Mouse (Mus musculus): Measurements from ENCODE around the gene Ccdc125. TPM values are rescaled to one million over a fixed set of nuclear protein-coding genes. Genes with fewer than 3 reads are reported as not detected.
A peak's percentile ranks its signal among the peaks of the same experiment; 100 is the strongest.
"Not testable (repeated sequence)": the region's sequence is repeated elsewhere in the genome, so short reads cannot be mapped to it uniquely, and the experiment has no call there.

Gene Ccdc125
- total and polyA plus RNA-seq, 2 experiments from 2014 or later: 0.19 to 1.3 TPM

- peak overlapping the region; percentile 77 for H3K4me3 ChIP-seq (ENCODE audit: low read depth, low read length)
- ATAC-seq; H3K4me1 ChIP-seq (ENCODE audit: insufficient read depth); H3K9ac ChIP-seq; H3K9me3 ChIP-seq (ENCODE audit: low read length); H3K27me3 ChIP-seq (ENCODE audit: insufficient read depth, low read length); DNase-seq: not testable (repeated sequence)
- H3K4me2 ChIP-seq (ENCODE audit: low read depth): peak overlapping the region; percentile 76
- H3K27ac ChIP-seq (ENCODE audit: low read depth, low read length): peak overlapping the region; percentile 94; the same call in 1 of the 2 replicates
- TF ChIP-seq CTCF (IDR thresholded peaks at IDR 0.05; ENCODE audit: low read depth): 0 out of 2 replicates have a peak, but pooled peaks have one; percentile 5
- peaks cover 16% of the 10 kb centered on the region for H3K36me3 ChIP-seq (ENCODE audit: insufficient read depth)
- 93% methylated on average over 5 of the region's 6 CpGs for WGBS
Observed at GRCm38 (mm10) chr13:100731462-100732046, 62.0 kb downstream of the Ccdc125 start.

- peaks cover 6% of the 10 kb centered on the region; the same call in 1 of the 2 replicates for H3K4me1 ChIP-seq (ENCODE audit: insufficient read depth)
- no peak for TF ChIP-seq CTCF (IDR thresholded peaks at IDR 0.05; ENCODE audit: low read depth)
- ATAC-seq: no peak
- H3K9ac ChIP-seq: no peak overlapping the region
- no peaks in the 10 kb centered on the region for H3K9me3 ChIP-seq (ENCODE audit: low read length)
- H3K27me3 ChIP-seq (ENCODE audit: insufficient read depth, low read length): no peaks in the 10 kb centered on the region
- no peak overlapping the region for H3K4me3 ChIP-seq (ENCODE audit: low read depth, low read length)
- peaks cover 14% of the 10 kb centered on the region for H3K36me3 ChIP-seq (ENCODE audit: insufficient read depth)
- H3K4me2 ChIP-seq (ENCODE audit: low read depth): no peak overlapping the region
- WGBS: 92% methylated on average over 2 of the region's 2 CpGs
- DNase-seq: no peak
- H3K27ac ChIP-seq (ENCODE audit: low read depth, low read length): no peak overlapping the region
Observed at GRCm38 (mm10) chr13:100732756-100733155, 63.2 kb downstream of the Ccdc125 start.

GRCm38 (mm10) chr13:100742831-100743230 lies 73.3 kb downstream of the Ccdc125 start:
- H3K27ac ChIP-seq (ENCODE audit: low read depth, low read length): no peak overlapping the region
- H3K9me3 ChIP-seq (ENCODE audit: low read length): no peaks in the 10 kb centered on the region
- 94% methylated on average over 5 of the region's 5 CpGs for WGBS
- H3K4me1 ChIP-seq (ENCODE audit: insufficient read depth): no peaks in the 10 kb centered on the region; the same call in 1 of the 2 replicates
- no peak for DNase-seq
- peaks cover 4% of the 10 kb centered on the region; the same call in 1 of the 2 replicates for H3K36me3 ChIP-seq (ENCODE audit: insufficient read depth)
- TF ChIP-seq CTCF (IDR thresholded peaks at IDR 0.05; ENCODE audit: low read depth): no peak
- no peak overlapping the region for H3K4me3 ChIP-seq (ENCODE audit: low read depth, low read length)
- H3K9ac ChIP-seq: no peak overlapping the region
- no peaks in the 10 kb centered on the region for H3K27me3 ChIP-seq (ENCODE audit: insufficient read depth, low read length)
- no peak for ATAC-seq
- no peak overlapping the region for H3K4me2 ChIP-seq (ENCODE audit: low read depth)

- peaks cover 4% of the 10 kb centered on the region; the same call in 1 of the 2 replicates for H3K36me3 ChIP-seq (ENCODE audit: insufficient read depth)
- H3K27ac ChIP-seq (ENCODE audit: low read depth, low read length): peak overlapping the region; percentile 92
- ATAC-seq (peak; percentile 54), DNase-seq (no peak)
- WGBS: 72% methylated on average over 11 of the region's 11 CpGs
- no peak for TF ChIP-seq CTCF (IDR thresholded peaks at IDR 0.05; ENCODE audit: low read depth)
- peak overlapping the region; percentile 90 for H3K9ac ChIP-seq
- peak overlapping the region; percentile 51 for H3K4me2 ChIP-seq (ENCODE audit: low read depth)
- H3K9me3 ChIP-seq (ENCODE audit: low read length): no peaks in the 10 kb centered on the region
- no peaks in the 10 kb centered on the region for H3K27me3 ChIP-seq (ENCODE audit: insufficient read depth, low read length)
- H3K4me1 ChIP-seq (ENCODE audit: insufficient read depth): no peaks in the 10 kb centered on the region; the same call in 1 of the 2 replicates
- peak overlapping the region; percentile 85 for H3K4me3 ChIP-seq (ENCODE audit: low read depth, low read length)
Observed at GRCm38 (mm10) chr13:100743346-100744035, 74.0 kb downstream of the Ccdc125 start.

GRCm38 (mm10) chr13:100744036-100744744 lies 74.7 kb downstream of the Ccdc125 start, which contains the start of gene Mrps36:
Gene Mrps36 (minus strand): TSS chr13:100744659.
- Histone ChIP-seq H3K27me3 (ENCODE audit: insufficient read depth, low read length) (no peaks in the 10 kb centered on the region), H3K27ac (ENCODE audit: low read depth, low read length) (peak within 1 kb of the TSS; percentile 92), H3K36me3 (ENCODE audit: insufficient read depth) (no peaks in the 10 kb centered on the region), H3K4me3 (ENCODE audit: low read depth, low read length) (peak within 1 kb of the TSS; percentile 85), H3K9ac (peak within 1 kb of the TSS; percentile 90), H3K4me1 (ENCODE audit: insufficient read depth) (no peaks in the 10 kb centered on the region; the same call in 1 of the 2 replicates), H3K9me3 (ENCODE audit: low read length) (no peaks in the 10 kb centered on the region), H3K4me2 (ENCODE audit: low read depth) (peak within 1 kb of the TSS; percentile 51)
- DNase-seq: peak; percentile 89
- peak; percentile 96 for ATAC-seq
- WGBS: 1% methylated on average over 51 of the region's 52 CpGs
- no peak for TF ChIP-seq CTCF (IDR thresholded peaks at IDR 0.05; ENCODE audit: low read depth)

- H3K4me2 ChIP-seq (ENCODE audit: low read depth): no peak overlapping the region
- no peaks in the 10 kb centered on the region; the same call in 1 of the 2 replicates for H3K4me1 ChIP-seq (ENCODE audit: insufficient read depth)
- H3K4me3 ChIP-seq (ENCODE audit: low read depth, low read length): no peak overlapping the region
- no peak for ATAC-seq
- DNase-seq: no peak
- H3K36me3 ChIP-seq (ENCODE audit: insufficient read depth): no peaks in the 10 kb centered on the region
- no peaks in the 10 kb centered on the region for H3K27me3 ChIP-seq (ENCODE audit: insufficient read depth, low read length)
- WGBS: 87% methylated on average over 3 of the region's 3 CpGs
- H3K9ac ChIP-seq: no peak overlapping the region
- no peak for TF ChIP-seq CTCF (IDR thresholded peaks at IDR 0.05; ENCODE audit: low read depth)
- H3K27ac ChIP-seq (ENCODE audit: low read depth, low read length): no peak overlapping the region
- H3K9me3 ChIP-seq (ENCODE audit: low read length): no peaks in the 10 kb centered on the region
Observed at GRCm38 (mm10) chr13:100746090-100746489, 76.6 kb downstream of the Ccdc125 start.

Other genes with a start within 250 kb of the Ccdc125 start
- 0.08 and 0.10 TPM in 2 replicates for gene Naip1, start 216.8 kb upstream of the Ccdc125 start, total RNA-seq (2014; rRNA removed)
- 0.03 and 0.08 TPM in 2 replicates for gene Naip1, start 216.8 kb upstream of the Ccdc125 start, polyA plus RNA-seq (2015; fragmentation: Nextera tagmentation; extraction: Ambion mirVana)
- gene Gtf2h2, start 177.1 kb upstream of the Ccdc125 start, total RNA-seq (2014; rRNA removed): 41.5 and 44.9 TPM in 2 replicates
- 47.6 and 58.8 TPM in 2 replicates for gene Gtf2h2, start 177.1 kb upstream of the Ccdc125 start, polyA plus RNA-seq (2015; fragmentation: Nextera tagmentation; extraction: Ambion mirVana)
- gene Ocln, start 117.0 kb upstream of the Ccdc125 start, total RNA-seq (2014; rRNA removed): 13.5 and 15.8 TPM in 2 replicates
- 8.2 and 11.7 TPM in 2 replicates for gene Ocln, start 117.0 kb upstream of the Ccdc125 start, polyA plus RNA-seq (2015; fragmentation: Nextera tagmentation; extraction: Ambion mirVana)
- gene Marveld2, start 52.7 kb upstream of the Ccdc125 start, total RNA-seq (2014; rRNA removed): 1.0 and 1.8 TPM in 2 replicates
- gene Marveld2, start 52.7 kb upstream of the Ccdc125 start, polyA plus RNA-seq (2015; fragmentation: Nextera tagmentation; extraction: Ambion mirVana): 1.1 and 1.3 TPM in 2 replicates
- 162 and 212 TPM in 2 replicates for gene Ak6, start 18.7 kb upstream of the Ccdc125 start, total RNA-seq (2014; rRNA removed)
- 401 and 512 TPM in 2 replicates for gene Ak6, start 18.7 kb upstream of the Ccdc125 start, polyA plus RNA-seq (2015; fragmentation: Nextera tagmentation; extraction: Ambion mirVana)
- gene Rad17, start 18.7 kb upstream of the Ccdc125 start, total RNA-seq (2014; rRNA removed): 22.2 and 28.2 TPM in 2 replicates
- gene Rad17, start 18.7 kb upstream of the Ccdc125 start, polyA plus RNA-seq (2015; fragmentation: Nextera tagmentation; extraction: Ambion mirVana): 11.3 and 13.3 TPM in 2 replicates
- 50.1 and 50.8 TPM in 2 replicates for gene Taf9, start 18.1 kb upstream of the Ccdc125 start, total RNA-seq (2014; rRNA removed)
- gene Taf9, start 18.1 kb upstream of the Ccdc125 start, polyA plus RNA-seq (2015; fragmentation: Nextera tagmentation; extraction: Ambion mirVana): 40.8 and 57.6 TPM in 2 replicates
- gene Cdk7, start 61.2 kb downstream of the Ccdc125 start, total RNA-seq (2014; rRNA removed): 38.0 and 48.2 TPM in 2 replicates
- 36.5 and 40.9 TPM in 2 replicates for gene Cdk7, start 61.2 kb downstream of the Ccdc125 start, polyA plus RNA-seq (2015; fragmentation: Nextera tagmentation; extraction: Ambion mirVana)
- 33.0 and 63.9 TPM in 2 replicates for gene Mrps36, start 74.9 kb downstream of the Ccdc125 start, total RNA-seq (2014; rRNA removed)
- gene Mrps36, start 74.9 kb downstream of the Ccdc125 start, polyA plus RNA-seq (2015; fragmentation: Nextera tagmentation; extraction: Ambion mirVana): 151 and 181 TPM in 2 replicates
- gene Cenph, start 106.2 kb downstream of the Ccdc125 start, total RNA-seq (2014; rRNA removed): 3.5 and 4.9 TPM in 2 replicates
- gene Cenph, start 106.2 kb downstream of the Ccdc125 start, polyA plus RNA-seq (2015; fragmentation: Nextera tagmentation; extraction: Ambion mirVana): 6.8 and 7.7 TPM in 2 replicates
- 16.5 and 17.1 TPM in 2 replicates for gene Ccnb1, start 116.9 kb downstream of the Ccdc125 start, total RNA-seq (2014; rRNA removed)
- 22.8 and 26.2 TPM in 2 replicates for gene Ccnb1, start 116.9 kb downstream of the Ccdc125 start, polyA plus RNA-seq (2015; fragmentation: Nextera tagmentation; extraction: Ambion mirVana)
- 44.8 and 59.7 TPM in 2 replicates for gene Slc30a5, start 163.7 kb downstream of the Ccdc125 start, total RNA-seq (2014; rRNA removed)
- gene Slc30a5, start 163.7 kb downstream of the Ccdc125 start, polyA plus RNA-seq (2015; fragmentation: Nextera tagmentation; extraction: Ambion mirVana): 16.9 and 23.0 TPM in 2 replicates